Mouse (Mus musculus) embryo, embryonic 9.5 days (tissue): ENCODE measurements at regions not wholly inside any gene's neighbourhood (a gene's known extent, or its start where the extent isn't known, plus 50 kb on each side); places are given as distances from the start of the nearest gene placed in this dataset.

Source experiments
- DNase-seq: peaks from one replicate; pipeline ENCODE4 v3.0.0-alpha.2; 2017; ENCODE audit errors: extremely low spot score

DNA sequence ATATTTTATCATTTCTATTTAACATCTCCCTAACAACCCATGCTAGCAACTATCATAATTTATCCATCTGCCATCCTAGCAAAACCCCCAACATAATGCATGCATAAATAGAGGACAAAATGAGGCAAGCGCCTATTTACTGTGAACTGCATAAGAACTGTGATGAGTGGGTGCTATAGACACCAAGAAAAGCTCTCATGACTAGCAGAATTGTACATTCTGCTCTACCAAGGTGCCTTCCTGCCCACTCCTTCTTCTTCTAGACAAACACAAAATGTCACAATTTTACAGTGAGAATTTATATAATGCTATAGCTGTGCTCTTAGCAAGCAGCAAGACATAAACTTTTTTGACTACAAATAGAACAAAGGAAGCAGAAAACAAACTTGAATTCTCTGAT, 305.9 kb downstream of the Brinp1 start:
- DNase-seq: no peak

DNA sequence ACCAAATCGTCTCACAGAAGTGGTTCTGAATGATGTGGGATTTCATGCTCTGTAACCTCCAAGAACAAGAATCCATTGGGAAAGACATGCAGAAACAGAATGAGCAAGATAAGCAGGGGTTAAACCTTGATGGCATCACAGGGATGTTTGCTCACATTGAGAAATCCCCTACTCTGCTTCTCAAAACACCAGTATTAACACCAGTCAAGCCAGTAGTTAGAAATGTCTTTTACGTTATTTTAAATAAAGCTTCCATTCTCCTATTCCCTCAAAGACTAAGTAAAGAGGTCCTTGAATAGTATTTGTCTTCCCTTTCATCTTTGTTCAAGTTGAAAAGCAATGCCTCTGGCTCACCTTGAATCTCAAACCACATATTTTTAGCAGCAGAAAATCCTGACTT, 320.9 kb downstream of the Brinp1 start:
- no peak for DNase-seq

DNA sequence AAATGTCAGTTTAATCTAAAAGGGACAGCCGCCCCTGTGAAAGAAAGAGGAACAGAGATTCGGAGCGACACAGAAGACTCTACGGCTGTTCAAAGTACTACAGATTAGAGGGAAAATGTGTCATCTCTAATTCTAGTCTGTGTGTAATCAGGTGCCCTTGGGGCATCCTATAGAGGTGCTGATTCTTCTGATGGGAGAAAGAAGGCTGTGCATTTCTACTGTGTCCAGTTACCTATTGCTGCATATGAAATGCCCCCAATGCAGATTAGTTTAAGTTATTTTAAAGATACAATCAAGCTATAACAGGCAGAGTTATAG, 330.2 kb downstream of the Brinp1 start:
- DNase-seq: no peak

DNA sequence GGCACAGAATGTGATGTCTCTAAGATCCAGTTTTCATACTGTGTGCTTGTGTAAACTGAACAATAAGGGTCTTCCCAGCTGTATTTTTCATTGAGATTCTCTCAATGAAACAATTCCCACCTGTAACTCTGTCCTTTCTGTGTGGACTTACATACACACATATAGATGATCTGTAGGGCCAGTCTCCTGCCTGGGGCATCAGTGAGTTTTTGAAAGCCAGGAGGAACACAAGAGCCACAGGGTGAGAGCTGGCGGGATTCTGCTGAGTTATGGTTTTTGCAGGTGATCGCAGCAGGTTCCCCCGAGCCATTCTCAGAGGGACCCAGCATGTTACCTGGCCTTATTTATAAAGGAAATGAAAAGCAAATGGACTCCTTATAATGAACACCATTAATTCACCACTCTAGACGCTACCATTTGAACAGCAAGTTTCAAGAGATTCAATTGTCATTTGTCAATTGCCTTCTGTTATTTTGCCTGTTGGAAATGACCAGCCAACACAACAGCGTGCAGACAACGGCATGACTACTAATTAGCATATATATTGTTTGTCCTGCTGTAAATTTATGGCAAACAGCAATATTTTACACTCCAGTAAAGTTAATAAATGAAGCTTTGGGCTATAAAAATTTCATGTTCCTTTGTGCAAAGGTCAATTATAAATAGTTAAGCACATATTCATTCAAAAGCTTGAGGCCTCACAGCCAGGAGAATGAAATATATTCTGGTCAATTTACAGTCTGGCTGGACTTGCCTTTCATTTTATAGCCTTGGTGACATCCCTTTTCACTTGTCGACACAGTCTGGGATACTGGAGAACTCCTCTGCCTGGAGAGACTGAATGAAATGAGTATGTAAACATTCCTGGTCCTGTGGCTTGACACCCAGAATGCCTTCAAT, 330.8 kb downstream of the Brinp1 start:
- DNase-seq: no peak

DNA sequence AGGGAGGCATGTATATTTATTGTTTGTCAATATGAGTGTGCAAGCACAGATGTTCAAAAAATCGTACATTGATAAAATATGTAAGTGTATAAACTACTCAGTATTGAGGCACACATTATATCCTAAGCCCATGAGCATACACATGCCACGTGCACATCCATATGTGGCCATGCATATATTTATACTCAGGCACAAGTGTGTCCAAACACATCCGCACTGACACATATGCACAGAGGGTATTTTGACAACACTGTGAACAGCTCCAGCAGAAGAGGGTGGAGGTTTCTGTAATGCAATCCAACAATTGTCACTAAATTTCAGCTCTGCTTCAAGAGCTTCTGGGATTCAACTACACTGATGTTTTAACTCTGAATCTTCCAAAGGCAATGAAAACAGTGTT, 333.6 kb downstream of the Brinp1 start:
- no peak for DNase-seq

DNA sequence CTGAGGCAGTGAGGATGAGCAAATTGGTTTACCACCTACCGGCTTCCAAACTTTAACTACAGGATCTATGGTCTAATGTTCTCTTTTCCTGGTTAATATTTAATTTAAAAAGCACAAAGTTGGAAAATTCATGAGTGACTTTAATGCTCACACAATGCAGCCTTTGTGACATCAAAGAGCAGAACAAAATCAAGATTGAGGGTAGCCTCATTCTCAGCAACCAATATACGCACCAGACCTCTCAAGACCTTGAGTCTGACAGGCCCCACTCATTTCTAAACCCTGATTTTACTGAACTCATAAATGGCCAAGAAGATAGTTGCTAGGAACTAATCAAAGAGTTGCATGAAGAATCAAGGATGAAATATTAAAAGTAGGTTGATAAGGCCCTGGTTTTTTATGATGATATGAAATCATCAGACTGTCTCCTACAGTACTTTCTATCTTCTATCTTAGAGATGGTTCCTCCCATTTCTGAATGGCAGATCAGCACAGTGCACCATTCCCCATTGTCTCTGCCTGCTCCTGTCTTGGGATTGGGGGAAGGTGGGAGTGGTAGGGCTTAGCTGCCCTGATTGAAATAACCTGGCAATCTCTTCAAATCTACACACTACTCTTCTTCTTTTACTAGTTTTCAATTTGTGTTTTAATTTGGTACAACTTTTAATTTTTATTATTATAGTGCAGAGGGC, 338.3 kb downstream of the Brinp1 start:
- no peak for DNase-seq

DNA sequence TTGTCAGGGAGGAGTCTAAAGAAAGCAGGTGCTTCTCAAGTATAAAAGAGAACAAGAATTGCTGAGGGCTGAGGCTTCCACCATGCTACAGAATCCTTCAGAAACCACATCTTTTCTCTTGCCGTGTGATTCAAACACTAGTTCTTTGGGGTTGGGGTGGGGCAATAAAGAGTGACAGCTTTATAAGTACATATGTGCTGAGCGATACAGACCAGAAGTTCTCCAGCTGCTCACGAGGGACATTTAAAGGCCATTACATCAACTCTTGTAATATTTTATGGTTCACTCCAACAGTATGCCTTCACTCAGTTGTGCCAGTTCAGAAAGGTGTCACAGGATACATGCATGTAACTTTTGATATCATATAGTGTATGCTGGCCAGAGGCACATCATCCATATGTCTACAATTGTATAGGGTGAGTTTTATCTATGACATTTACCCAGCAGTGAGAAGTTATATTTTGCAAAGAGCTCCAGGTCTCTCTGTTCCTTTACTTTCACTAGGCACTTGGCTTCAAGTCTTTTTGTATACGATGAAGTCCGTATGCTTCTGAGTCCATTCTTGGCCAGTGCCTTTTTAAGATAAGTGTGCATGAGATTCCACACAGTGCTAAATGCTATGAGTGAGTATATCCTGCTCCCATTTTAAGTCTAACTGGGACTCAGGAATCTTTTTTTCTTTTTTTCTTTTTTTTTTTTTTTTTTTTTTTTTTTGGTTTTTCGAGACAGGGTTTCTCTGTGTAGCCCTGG, 341.8 kb downstream of the Brinp1 start:
- no peak for DNase-seq

DNA sequence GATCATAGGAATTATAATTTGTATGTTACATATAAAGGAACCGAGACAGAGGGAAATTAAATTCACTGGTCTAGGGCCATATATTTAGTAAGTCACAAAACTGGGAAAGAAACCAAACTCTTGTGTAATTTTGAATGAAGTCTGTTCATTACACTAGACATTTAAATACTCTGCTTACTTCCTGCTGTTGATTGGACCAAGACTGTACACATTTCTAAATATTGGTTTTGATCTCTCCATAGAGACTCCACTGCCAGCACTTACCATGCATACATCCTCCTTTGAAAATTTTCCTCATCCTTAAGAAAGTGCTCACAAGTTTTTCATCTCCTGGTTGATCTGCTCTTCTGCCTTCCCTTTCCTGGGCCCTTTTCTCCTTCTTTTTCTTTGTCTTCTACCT, 358.9 kb downstream of the Brinp1 start:
- no peak for DNase-seq

DNA sequence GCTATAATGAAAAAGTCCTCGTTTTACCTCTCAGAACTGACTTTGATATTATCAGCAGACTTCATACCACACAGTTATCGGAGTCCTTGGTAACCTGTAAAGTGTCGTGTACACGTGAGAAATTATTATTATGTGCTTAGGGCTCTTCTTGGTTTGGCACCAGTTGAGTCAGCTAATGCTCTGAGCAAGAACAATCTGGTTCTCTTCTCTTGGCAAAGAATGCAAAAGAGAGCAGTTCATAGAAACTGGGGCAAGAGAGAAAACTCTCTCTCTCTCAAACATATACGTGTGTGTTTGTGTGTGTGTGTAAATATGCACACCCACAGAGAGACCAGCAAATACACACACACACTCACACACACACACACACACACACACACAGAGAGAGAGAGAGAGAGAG, 378.8 kb downstream of the Brinp1 start:
- no peak for DNase-seq

DNA sequence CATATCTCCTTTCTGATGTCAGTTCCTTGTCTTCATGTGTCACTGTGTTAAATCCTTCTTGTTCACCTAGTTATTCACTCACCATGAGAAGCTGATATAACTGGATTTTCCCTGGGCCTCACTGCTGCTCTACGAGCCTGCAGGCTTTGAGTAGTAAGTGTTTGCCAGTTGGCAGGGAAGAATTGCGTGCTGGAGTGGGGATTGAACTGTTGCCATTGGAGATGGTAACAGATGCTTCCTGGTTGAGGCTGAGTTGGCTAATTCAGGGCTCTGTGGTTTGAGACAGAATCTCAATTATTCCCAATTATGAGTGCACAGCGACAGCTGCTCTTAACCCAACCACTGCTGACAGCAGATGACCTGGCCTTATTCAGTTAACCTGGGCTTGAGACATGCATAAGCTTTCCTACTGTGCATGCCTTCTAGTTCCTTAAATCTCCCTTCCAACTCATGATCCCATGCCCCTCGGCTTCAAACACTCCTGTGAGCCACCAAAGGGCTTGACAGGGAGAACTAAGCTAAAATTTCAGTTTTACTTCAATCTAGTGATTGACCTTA, 379.5 kb downstream of the Brinp1 start:
- DNase-seq: no peak

DNA sequence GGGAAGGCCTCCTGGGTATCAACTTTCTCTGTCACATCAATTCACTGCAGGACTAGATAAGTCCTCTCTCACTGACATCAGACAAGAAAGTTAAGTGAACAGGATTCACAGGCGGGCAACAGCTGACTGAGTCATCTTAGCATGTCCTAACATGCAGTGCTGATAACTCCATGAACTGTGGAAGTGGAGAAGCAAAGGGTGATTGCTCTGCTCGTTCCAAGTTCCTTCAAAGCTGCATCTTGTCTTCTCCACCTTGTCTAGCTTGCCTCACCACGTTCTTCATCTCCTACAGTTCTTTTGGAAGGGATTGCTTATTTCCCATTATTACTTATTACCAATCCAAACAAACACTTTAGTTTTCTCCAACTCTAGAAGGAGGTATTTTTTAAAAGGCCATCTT, 380.9 kb downstream of the Brinp1 start:
- DNase-seq: no peak

DNA sequence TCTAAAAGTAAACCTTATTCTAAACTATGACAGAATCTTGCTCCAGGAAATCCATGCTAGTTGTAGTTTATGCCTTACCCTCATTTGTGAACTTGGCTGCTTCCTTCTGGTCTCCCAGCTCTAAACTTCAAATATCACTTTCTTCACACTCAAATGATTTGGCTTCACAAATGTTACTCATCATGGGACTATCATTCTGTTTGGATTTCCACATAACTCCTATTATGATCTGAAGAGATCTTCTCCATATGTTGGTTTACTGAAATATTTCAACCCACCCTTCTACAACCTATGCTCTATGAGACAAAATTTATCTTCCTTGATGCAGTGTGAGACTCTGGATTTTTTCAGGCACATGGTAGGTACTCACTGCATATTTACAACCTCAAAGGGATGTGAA, 381.7 kb downstream of the Brinp1 start:
- no peak for DNase-seq

DNA sequence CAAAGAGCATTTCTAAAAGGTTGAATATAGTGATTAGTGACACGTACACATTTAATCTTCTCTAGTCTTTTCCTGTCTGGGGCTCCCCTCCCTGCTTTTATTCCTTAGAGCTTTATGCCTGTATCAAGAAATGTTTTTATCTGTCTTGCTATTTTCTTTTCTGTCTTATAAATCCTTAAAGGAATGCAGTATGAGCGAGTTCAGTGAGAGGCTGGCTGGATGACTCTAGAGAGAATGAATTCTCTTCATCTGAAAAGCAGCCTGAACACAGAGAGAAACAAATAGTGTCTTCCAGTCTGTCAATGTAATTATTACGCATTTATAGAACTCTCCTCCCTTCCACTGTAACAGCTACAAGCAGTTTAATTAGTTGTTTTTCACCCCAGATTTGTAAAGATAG, 417.9 kb downstream of the Brinp1 start:
- no peak for DNase-seq

DNA sequence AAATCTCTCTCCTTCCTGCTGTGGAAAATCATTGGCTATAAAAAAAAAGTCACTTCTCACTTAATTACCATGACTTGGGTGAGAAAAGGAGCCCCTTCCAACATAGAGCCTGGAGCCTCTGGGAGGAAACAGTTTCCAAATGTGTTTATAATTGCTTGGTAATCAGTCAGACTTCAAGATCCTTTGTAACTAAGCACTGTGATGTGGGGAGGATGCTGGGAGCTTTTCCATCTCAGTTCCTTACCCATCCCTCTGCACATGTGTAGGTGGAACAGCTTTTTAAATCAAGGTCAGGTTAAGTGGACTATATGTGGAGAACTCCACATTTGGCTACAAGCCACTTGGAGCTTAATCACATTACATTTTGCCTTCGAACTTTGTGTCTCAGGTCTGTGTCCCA, 418.4 kb downstream of the Brinp1 start:
- DNase-seq: no peak

DNA sequence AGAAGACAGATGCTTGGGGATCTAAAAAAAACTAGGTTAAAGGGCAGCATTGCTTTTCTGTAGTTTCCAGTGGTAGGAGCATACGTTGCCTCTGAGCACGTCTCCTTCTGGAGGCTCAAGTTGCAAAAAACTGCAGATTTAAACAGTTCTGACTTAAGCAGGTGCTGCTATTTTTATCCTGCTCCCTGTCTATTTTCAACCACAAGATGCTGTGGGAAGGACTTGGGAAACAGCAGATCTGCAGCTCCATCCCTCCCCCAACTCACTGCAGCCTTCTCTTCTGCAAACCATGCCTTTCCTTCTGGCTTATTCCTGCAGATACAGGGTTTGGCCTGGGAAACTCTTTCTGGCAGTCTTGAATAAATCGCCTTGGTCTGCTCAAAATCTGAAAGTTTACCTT, 422.1 kb downstream of the Brinp1 start:
- no peak for DNase-seq

DNA sequence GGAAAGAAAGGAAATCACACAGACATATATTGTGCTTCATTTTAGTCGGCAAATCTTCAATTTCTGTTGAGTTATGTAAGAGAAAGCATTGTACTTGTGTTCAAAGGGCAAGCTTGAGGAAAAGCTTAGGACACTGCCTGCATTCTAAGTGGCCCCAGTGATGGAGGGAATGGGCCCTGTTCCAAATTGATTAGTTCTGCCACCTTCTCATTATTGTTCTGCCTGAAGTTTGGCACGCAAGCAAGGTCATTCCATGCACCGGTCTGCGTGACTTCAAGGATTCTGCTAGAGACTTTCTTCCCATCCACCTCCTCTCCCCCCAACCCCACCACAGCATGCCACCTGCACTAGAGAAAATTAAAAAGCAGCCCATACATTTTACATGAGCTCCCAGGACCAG, 466.2 kb downstream of the Brinp1 start:
- no peak for DNase-seq

DNA sequence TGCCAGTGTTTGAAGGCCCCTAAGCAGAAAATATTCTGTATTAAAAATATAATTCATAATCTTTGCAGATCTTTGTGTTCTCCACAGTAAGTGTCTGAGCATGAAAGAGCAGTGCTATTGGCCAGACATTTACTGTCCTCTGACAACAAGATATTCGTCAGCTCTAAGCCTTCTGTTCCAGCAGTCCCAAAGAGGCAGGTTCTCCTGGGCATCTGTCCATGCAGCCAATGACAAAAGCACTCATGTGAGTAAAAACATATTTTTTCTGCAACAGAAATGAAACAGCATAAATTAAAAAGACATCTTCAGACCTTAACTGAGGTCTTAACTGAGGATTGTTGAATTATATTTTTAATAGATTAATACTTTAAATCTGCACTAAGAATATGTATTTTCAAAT, 467.3 kb downstream of the Brinp1 start:
- DNase-seq: no peak

DNA sequence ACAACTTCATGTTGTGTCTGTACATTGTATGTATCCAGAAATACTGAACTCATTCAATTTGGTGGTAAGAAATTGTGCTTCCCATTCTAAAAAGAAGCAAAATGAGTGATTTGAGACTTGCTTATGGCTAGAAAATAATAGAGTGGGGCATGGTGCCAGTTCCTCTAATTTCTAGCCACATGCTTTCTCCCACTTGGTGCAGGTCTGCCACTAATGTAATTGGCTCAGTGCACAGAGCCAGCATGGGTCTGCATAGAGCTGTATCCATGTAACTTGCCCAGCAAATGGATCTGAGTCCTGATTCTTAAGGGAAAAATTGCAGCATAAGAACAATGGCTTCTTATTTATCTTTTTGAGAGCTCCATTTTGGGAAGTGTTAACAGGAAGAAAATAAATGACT, 492.4 kb downstream of the Brinp1 start:
- no peak for DNase-seq

DNA sequence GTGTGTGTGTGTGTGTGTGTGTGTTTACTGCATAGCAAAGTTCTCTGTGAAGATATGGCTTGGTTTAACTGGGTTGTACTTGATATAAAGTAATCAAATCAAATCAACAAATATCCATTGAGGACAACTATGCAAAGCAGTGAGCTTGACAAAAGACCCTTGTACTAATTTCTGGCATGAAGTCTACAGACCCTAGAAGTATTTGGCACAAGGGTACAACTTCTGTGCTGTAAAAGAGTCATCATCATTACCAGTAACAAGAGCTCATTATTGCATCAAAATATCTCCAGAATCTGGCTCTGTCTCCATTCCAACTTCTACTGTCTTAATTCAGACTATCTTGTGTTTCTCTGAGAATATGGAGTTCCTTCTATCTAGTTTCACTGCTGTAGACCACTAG, 538.2 kb downstream of the Brinp1 start:
- DNase-seq: no peak

DNA sequence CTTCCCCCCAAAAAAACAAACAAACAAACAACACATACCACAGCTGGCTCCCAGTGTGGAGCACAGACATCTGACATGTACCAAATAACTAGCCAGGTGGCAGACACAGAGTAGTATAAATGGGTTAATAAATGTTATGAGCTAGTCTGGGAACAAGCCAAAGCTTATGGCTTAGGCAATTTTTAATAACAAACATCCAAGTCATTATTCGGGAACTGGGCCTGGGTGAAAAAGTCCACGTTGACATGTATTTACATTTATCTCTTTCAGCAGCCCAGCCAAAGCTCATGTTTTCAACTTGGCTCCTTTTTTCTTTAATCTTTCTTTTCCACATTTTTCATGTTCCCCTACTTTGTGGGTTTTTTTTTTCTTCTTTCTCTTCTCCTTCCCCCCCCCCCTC, 543.4 kb downstream of the Brinp1 start:
- no peak for DNase-seq

DNA sequence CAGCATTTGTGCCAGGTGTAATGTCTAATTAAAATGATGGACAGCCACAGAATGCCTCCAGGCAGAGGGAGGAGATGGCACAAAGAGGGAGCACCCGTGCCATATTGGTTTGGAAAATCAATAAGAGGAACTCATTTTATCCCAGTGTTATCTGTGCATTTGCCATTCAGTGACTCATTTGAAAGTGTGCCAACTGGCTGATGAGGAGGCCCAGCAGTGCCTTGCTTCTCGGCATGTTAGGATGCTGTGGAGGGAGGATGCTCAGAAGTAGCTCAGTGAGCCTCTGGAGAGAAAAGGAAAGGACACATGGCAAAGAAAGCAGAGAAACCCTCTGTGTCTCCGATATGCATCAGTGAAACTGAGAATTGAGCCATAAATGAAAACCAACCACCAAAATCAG, 549.8 kb downstream of the Brinp1 start:
- no peak for DNase-seq

DNA sequence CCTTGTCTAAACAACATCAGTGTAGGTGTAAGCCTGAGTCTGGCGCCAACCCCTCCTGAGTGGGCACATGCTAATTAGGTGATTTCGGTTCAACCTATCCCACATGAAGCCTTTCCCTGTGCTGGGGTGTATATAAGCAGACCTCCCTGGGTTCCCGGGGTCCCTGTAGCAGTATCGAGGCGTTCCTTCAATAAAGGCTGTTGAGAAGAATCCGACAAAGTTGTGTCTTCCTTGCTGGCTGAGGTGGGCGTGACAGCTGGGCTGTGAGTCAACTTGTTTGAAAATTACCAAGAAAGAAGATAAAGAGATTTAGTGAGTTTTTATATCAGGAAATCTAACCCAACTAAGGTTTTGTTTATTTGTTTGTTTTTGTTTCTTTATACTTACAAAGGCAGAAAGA, 567.1 kb downstream of the Brinp1 start:
- no peak for DNase-seq

DNA sequence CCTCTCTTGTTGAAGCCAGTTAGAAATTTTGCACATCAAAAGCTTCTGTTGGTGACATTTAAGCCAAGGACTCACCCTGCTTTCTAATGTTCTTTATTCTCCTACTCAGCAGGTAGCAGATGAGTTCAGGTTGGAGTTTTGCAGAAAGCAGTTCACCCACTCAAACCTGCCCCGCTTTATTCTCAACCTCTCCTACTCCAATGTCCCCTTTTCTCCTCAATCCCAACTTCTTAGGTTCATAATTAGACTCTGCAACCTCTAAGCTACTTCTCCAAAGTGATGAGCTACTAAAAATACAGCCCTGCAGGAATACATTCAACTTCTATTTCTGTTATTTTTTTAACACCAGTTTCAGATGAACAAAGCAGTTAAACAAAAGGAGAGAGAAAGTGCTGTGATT, 572.2 kb downstream of the Brinp1 start:
- no peak for DNase-seq
